Mouse (Mus musculus): Measurements from ENCODE around the gene Gm27179.
"Not testable (repeated sequence)": the region's sequence is repeated elsewhere in the genome, so short reads cannot be mapped to it uniquely, and the experiment has no call there.

Gene Gm27179

GRCm38 (mm10) chr14:69512449-69512848 is at the start of gene Gm27179:
Gm27179 (minus strand) TSS chr14:69512549.
- not testable (repeated sequence) for DNase-seq (ENCODE audit: low read depth, low spot score)

DNA sequence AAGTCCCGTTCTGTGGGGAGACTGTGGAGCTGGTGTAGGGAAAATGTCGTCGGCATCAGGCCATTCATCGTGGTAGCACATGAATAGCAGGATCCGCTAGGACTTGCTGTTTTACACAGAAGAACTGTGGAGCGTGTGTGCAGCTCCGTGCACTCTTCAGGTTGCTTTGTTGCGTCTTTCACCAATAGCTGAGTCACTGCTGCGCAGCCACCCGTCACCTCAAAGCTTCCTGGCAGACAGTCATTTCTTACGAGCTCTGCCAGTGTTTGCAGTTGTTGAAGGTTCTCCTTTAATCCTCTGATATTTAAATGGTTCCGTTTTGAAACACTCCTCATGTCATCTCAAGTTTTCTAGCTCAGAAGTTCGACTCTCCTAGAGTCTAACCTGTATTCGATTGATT is 45.2 kb upstream of the Gm27179 start:
- DNase-seq (ENCODE audit: low read depth, low spot score), result not testable (repeated sequence)

GRCm38 (mm10) chr14:69556820-69557219 is 44.5 kb upstream of the Gm27179 start:
- DNase-seq (ENCODE audit: low read depth, low spot score), result not testable (repeated sequence)

DNA sequence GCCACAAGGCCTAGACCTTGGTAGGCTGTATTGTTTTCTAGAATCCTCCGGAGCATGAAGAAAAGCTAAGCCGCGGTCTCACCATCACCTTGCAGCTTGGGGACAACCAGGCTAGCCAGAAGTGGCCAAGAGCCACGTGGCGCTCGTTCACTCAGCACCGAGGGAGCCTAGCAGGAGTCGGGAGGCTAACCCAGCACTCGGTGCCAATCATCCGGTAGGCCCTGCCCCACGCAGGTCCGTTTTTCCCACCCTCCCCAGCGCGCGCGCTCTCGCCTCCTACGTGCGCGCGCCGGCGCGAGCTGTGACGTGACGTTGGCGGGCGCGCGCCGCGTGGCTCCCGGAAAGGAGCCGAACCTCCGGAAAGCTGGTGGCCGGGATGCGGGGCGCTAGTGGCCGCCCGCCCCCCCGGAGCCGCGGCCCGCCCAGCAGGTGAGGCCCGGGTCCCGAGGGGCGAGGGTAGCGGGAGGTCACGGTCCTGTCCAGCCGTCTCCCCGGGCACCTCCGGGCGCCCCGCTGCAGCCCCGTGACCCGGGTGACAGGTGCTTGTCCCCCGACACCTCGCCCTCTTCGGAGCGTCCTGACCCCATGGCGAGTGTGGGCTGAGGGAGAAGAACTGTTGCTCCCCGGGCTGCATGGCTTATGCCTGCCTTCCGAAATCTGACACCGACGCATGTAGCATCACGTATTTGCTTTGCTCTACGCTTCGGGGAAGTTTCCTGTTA is 42.9 kb upstream of the Gm27179 start, which contains the start of gene Entpd4b:
Gene Entpd4b (plus strand): TSS at position 315 of the 722 bp plus-strand sequence.
- not testable (repeated sequence) for DNase-seq (ENCODE audit: low read depth, low spot score)

DNA sequence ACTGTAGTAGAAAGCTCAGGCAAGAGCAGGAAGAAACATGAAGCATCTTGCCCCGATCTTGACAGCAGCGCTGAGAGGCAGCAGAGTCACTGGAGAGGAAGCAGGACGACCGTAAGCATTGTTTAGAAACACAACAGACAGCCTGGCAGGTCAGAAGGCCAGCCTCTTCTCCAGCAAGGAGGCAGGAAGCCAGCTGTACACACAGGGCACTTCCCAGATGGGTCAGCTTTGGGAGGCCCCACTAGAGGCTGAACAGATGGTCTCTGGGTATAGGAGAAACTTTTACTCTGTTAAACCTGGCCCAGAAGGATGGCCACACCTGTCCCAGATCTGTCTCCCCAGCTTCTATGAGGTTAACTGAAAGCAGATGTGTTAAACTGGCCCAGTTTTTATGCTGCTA is 35.0 kb upstream of the Gm27179 start:
- not testable (repeated sequence) for DNase-seq (ENCODE audit: low read depth, low spot score)

- DNase-seq (ENCODE audit: low read depth, low spot score), result not testable (repeated sequence)
Observed at GRCm38 (mm10) chr14:69545052-69545451, 32.7 kb upstream of the Gm27179 start.

DNA sequence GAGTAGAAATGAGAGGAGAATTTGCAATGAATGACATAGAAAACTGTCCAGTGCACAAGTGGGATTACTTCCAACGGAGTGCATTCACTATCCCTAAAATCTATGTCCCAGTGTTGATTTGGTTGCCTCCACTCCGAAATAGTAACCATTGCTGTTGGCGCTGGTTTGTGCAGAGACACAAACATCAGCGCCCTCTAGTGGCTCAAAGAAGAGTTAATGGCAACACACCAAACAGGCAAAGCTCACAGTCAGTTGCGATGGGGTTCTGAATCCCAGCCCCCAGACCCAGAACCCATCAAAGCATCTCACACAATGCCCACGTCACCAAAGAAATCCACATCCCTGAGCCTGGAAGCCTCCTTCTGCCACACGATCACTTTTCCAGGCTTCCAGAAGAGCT is 31.7 kb upstream of the Gm27179 start:
- DNase-seq (ENCODE audit: low read depth, low spot score), result not testable (repeated sequence)

- DNase-seq (ENCODE audit: low read depth, low spot score), result not testable (repeated sequence)
Observed at GRCm38 (mm10) chr14:69542695-69543094, 30.3 kb upstream of the Gm27179 start.

DNA sequence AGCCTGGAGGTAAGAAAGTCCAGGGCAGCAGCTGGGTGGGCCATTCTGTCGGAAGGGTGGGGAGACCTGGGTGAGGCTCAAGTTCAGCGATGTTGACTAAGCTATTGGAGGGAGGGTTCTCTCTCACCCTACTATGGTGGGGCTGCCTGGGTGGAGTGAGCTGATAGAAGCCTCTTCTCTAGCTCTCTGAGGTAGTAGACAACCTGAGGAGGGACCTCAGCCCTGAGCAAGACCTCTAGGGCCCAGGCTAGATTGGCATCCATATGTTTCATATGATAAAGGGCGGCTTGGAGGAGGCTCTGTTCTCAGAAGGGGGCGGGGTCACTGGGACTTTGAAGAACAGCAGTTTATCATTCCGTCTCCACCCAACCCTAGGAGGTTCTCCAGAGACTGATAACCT is 27.8 kb upstream of the Gm27179 start:
- not testable (repeated sequence) for DNase-seq (ENCODE audit: low read depth, low spot score)

DNA sequence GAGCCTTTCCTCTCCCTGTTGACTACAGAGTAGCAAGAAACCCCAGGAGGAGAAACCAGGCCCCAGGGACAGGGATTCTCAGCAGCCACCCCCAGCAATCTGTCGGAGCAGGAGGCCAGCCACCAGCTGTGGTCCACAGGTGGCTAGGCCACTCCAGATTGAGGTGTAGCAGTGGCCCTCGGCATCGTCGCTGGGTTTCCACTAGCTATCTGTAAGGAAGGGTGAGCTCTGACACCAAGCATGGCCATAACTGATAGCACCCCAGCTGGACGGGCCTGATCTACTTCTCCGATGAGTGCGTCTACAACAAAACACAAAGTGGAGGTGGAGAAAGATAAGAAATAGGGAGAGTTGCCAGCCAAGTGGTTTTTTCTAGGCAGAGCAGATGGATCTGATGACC is 24.2 kb upstream of the Gm27179 start:
- not testable (repeated sequence) for DNase-seq (ENCODE audit: low read depth, low spot score)

- not testable (repeated sequence) for DNase-seq (ENCODE audit: low read depth, low spot score)
Observed at GRCm38 (mm10) chr14:69526202-69526601, 13.9 kb upstream of the Gm27179 start.

GRCm38 (mm10) chr14:69523001-69523400 is 10.7 kb upstream of the Gm27179 start:
- not testable (repeated sequence) for DNase-seq (ENCODE audit: low read depth, low spot score)

DNA sequence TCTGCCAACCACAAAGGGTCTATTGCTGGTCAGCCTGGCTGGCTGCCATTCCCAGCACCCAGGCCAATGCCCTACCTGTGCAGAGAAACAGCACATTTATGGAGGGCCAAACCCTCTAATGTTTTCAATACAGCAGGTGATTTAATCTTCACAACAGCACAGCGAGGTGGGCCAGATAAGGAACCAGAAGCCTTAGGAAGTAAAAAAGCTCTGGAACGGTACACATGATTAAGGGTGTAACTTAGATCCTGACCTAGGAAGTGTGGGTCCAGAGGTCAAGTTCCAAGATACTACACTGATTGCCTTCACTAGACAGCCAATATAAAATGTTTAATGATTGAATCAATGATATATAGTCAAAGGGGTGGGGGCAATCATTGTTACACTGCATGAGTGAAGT is 8.5 kb upstream of the Gm27179 start:
- not testable (repeated sequence) for DNase-seq (ENCODE audit: low read depth, low spot score)

GRCm38 (mm10) chr14:69507000-69507399 is 5.3 kb downstream of the Gm27179 start:
- DNase-seq (ENCODE audit: low read depth, low spot score), result not testable (repeated sequence)

DNA sequence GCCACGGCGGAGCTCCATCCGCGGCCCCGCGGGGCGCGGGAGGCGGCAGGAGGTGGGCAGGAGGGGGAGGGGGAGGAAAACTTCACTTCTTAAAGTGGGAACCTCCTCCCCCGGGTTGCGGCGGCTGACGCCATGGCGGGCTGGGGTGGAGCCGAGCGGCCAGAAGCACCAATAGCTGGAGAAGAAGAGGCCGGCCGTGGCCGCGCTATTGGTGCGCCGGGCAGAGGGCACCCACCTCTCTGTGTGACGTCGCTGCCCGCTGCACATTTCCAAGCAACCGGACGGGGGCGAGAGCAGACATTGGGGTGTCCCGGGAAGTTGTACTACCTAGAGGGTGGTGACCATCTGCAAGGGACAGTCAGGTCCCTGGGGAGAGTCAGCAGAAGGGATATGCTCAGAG is 9.2 kb downstream of the Gm27179 start, which contains the start of gene Gm16867:
Gene Gm16867 (minus strand): TSS at position 189 of the 400 bp plus-strand sequence.
- not testable (repeated sequence) for DNase-seq (ENCODE audit: low read depth, low spot score)

DNA sequence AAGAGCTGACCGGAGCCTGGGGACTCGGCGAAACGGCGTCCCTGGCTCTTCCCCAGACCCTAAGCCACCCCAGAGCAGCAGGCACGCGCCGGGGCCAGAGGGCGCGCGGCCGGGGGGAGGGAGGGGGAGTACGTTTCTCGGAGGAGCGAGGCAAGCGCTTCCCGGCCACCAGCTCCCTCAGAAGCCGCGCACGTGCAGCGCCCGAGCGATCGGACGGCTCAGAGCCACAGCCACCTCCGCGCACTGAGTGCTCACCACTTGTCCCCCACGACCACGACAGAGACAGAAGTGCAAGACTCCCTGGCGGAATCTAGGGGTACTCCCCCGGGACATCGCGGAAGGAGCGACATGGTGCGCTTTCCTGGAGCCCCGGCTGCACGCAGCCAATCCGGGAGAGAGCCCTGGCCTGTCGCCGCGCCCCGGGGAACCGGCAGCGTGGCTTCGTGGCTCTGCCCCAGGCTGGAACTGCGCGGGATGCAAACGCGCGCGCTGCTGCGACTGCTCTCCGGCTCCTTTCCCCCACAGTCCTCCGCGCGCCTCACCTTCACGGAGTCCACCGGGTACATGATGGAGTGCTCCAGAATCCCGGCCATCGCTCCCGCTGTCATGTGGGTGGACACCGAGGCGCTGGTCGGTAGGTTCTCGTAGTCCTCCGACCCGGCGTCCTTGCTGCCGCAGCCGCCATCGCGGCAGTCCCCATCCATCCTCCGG is 9.8 kb downstream of the Gm27179 start:
- not testable (repeated sequence) for DNase-seq (ENCODE audit: low read depth, low spot score)

DNA sequence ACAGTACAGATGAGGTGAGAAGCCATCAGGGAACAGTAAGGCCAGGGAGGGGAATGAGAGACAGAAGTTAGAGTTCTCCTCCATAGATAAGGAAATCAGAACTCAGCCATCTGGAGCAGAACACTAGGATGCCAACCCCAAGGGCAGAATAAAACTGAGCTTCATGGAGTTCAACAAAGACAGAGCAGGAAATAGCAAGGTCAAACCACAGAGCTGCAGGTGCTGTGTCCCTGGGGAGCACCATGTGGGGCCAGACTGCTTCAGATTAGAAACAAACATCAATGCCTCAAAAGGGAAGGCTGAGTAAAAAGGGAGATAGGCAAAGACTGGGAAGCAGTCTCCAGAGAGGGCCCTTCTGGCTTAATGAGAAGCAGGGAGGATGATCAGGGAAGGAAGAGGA is 16.1 kb downstream of the Gm27179 start:
- not testable (repeated sequence) for DNase-seq (ENCODE audit: low read depth, low spot score)

DNA sequence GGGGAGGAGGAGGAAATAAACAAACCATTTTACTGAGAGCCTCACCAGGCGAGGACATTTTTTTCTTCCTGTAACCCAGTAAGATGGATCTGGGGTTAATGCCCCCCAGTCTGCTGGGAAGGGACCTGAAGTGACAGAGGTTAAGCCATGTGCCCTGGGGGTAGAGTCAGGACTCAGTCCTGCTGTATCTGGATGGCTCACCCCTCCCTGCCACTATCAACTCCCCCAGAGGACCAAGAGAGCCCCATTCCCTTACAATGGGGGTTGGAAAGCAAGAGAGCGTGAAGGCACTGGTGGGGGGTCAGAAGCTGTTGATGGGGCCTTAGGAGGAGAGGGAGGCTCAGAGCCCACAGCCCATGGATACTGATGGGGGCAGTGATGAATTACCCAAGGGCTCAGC is 17.4 kb downstream of the Gm27179 start:
- DNase-seq (ENCODE audit: low read depth, low spot score), result not testable (repeated sequence)

DNA sequence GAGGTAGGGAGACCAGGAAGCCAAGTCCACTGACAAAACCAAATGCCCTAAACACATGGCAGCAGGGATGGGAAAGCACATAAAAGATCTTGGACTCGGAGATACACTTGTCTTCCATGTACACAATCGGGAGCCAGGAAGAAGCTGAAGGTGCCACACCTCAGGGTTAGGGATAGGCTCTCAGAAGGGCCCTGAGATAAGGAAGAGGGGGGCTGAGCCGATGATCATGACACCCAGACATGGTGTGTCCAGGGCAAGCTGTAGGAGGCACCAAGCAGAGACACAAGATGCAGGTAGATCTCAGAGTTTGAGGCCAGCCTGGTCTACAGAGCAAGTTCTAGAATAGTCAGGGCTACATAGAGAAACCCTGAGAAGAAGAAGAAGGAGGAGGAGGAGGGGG is 17.8 kb downstream of the Gm27179 start:
- DNase-seq (ENCODE audit: low read depth, low spot score), result not testable (repeated sequence)

DNA sequence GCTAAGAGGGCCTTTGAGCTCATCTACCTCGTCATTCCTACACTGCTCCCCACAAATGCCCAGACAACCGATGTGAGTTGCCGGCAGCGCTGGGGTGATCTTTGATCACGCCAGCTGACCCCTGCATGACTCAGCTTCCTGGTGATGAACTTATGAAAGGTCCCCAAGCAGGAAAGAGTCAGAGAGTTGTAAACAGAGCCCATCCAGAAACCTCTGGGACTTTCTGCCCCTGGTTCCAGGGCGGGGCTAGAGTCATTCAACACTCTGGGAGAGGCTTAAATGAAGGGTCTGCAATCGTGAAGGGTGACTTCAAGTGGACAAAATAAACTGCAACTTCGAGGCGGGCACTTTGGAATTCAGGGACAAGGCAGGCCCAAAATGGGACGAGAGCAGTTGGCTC is 24.3 kb downstream of the Gm27179 start:
- not testable (repeated sequence) for DNase-seq (ENCODE audit: low read depth, low spot score)

GRCm38 (mm10) chr14:69485466-69486135 is 26.7 kb downstream of the Gm27179 start:
- DNase-seq (ENCODE audit: low read depth, low spot score), result not testable (repeated sequence)
